Mouse (Mus musculus) intestine, embryonic 16.5 days (tissue): ENCODE results near the gene Macf1. TPM values are rescaled to one million over a fixed set of nuclear protein-coding genes. Genes with fewer than 3 reads are reported as not detected.
A peak's percentile ranks its signal among the peaks of the same experiment; 100 is the strongest.

ENCODE experiments used
- ATAC-seq: fragments of 200-750 bp; cut with Nextera tagmentation; 2 replicates; pipeline ENCODE4 v1.8.0; 2017; ENCODE audit warnings: moderate TSS enrichment, moderate library complexity
- H3K27ac ChIP-seq: fragments of 300-500 bp; sonication (generic); 2 replicates; pipeline ENCODE4 v1.5.1; 2014; ENCODE audit warnings: mild to moderate bottlenecking, low read length
- H3K27me3 ChIP-seq: fragments of 300-500 bp; sonication (generic); replicated peaks from 2 replicates; pipeline ENCODE4 v1.6.1; 2014; ENCODE audit warnings: low read length, control low read depth, mixed read lengths; ENCODE audit not compliant: control insufficient read depth, insufficient read depth
- H3K36me3 ChIP-seq: fragments of 300-500 bp; sonication (generic); 2 replicates; pipeline ENCODE4 v1.6.1; 2014; ENCODE audit warnings: low read length, control low read depth; ENCODE audit not compliant: control insufficient read depth, insufficient read depth
- H3K4me1 ChIP-seq: fragments of 300-500 bp; sonication (generic); 2 replicates; pipeline ENCODE4 v1.6.1; 2014; ENCODE audit warnings: low read length, control low read depth, mixed read lengths; ENCODE audit not compliant: control insufficient read depth, insufficient read depth
- H3K4me2 ChIP-seq: fragments of 300-500 bp; sonication (generic); 2 replicates; pipeline ENCODE4 v1.6.1; 2014; ENCODE audit warnings: low read depth, low read length, control low read depth
- H3K4me3 ChIP-seq: fragments of 300-500 bp; sonication (generic); 2 replicates; pipeline ENCODE4 v1.5.1; 2014; ENCODE audit warnings: mild to moderate bottlenecking, low read length
- H3K9ac ChIP-seq: fragments of 300-500 bp; sonication (generic); 2 replicates; pipeline ENCODE4 v1.6.1; 2014; ENCODE audit warnings: low read depth, low read length
- H3K9me3 ChIP-seq: fragments of 300-500 bp; sonication (generic); 2 replicates; pipeline ENCODE4 v1.6.1; 2016; ENCODE audit warnings: low read length, control low read depth; ENCODE audit not compliant: control insufficient read depth
- WGBS: fragments of 180-500 bp; shearing (Covaris S2); extraction: QIAGEN DNeasy Blood & Tissue Kit; methylation state at CpG from one replicate; pipeline ENCODE4 v1.1.7; 2014; 5-methylcytosine and 5-hydroxymethylcytosine counted together
- polyA plus RNA-seq: library from polyadenylated mRNA; unstranded; fragments of >200 nt; fragmentation: Nextera tagmentation; extraction: Ambion mirVana; gene quantifications from 2 replicates; pipeline ENCODE4 v1.2.1, GENCODE M21; 2015

The Macf1 gene
- polyA plus RNA-seq, 1 experiment from 2014 or later = 19.7 TPM

DNA sequence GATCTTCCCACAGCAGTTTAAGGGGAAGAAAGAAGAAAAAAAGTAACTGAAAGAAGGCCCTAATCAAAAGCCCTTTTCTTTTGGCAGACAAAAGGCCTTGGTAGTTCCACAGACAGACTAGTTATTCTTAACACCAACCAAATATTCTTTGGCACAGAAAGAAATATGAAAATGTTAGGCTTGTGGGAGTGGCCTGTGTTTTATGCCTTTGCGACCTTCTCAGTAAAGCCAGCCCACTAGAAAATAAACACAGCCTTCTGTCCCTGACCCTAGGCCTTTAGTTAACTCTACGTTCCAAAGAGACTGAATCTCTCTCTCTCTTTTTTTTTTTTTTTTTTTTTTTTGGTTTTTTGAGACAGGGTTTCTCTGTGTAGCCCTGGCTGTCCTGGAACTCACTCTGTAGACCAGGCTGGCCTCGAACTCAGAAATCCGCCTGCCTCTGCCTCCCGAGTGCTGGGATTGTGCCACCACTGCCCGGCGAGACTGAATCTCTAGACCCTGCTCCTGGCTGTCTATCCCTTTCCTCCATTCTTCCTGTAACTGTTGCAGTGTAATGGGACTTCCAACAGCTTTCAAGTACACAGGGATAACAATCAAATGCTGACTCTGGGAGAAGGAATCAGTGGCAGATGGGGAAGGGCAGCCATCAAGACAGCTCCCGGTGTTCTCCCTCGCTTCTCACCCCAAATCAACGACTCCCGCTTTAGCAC lies 85.5 kb downstream of the Macf1 start:
- H3K27me3 ChIP-seq = no peaks in the 10 kb centered on the region
- H3K27ac ChIP-seq = no peak overlapping the region
- no peak overlapping the region for H3K9ac ChIP-seq
- no peak overlapping the region for H3K4me3 ChIP-seq
- peaks cover 14% of the 10 kb centered on the region for H3K4me1 ChIP-seq
- no peaks in the 10 kb centered on the region for H3K36me3 ChIP-seq
- no peak overlapping the region for H3K4me2 ChIP-seq
- H3K9me3 ChIP-seq = no peaks in the 10 kb centered on the region
- WGBS = 72% methylated on average over 11 of the region's 11 CpGs
- ATAC-seq = no peak

DNA sequence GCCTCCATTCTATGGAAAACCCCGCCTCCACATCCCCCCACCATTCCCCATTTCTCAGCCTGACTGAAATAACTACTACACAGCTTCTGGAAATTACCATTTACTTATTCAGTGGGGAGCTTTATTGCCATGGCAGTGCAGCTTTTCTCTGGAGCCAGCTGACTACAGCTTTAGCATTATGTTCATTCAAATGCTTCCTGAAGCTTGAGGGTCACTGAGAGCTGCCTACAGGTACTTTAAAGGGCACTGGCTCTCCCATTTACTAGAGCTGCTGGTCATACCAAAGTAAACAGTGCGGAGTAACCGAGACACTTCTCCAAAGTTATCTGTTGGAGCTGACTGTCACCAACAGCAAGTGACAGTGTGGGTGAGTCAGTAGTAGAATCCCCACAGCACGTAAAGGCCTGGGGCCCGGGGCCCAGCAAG lies 89.8 kb downstream of the Macf1 start:
- Histone ChIP-seq H3K9me3 (no peaks in the 10 kb centered on the region), H3K4me2 (no peak overlapping the region; the same call in 1 of the 2 replicates), H3K4me3 (no peak overlapping the region), H3K27me3 (no peaks in the 10 kb centered on the region), H3K9ac (0 out of 2 replicates have a peak overlapping the region, but pooled peaks have one; percentile 25), H3K27ac (peak overlapping the region; percentile 75), H3K36me3 (no peaks in the 10 kb centered on the region), H3K4me1 (peaks cover 18% of the 10 kb centered on the region)
- ATAC-seq = no peak
- 46% methylated on average over 5 of the region's 5 CpGs for WGBS

DNA sequence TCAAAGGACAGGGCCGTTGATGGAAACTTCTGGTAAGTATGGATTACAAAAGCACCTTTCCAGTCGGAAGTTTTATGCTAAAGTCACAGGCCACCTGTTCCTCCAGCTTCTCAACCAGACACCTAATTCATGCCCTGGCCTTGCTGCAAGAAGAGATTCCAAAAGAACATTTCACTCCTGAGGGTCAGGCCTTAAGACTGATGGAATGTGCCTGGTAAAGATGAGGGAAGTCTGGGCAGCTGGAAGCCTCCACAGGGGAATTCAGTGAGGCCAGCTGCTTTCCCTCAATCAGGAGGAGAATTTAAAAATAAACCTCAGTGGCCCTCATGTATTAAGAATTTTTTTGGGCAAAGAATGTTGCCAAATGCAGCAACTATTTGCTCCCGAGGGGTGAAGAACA lies 90.5 kb downstream of the Macf1 start:
- Histone ChIP-seq H3K9me3 (no peaks in the 10 kb centered on the region), H3K4me1 (peaks cover 18% of the 10 kb centered on the region), H3K4me2 (no peak overlapping the region), H3K9ac (no peak overlapping the region), H3K27me3 (no peaks in the 10 kb centered on the region), H3K36me3 (no peaks in the 10 kb centered on the region), H3K4me3 (no peak overlapping the region), H3K27ac (0 out of 2 replicates have a peak overlapping the region, but pooled peaks have one; percentile 6)
- 43% methylated on average over 3 of the region's 3 CpGs for WGBS
- no peak for ATAC-seq

DNA sequence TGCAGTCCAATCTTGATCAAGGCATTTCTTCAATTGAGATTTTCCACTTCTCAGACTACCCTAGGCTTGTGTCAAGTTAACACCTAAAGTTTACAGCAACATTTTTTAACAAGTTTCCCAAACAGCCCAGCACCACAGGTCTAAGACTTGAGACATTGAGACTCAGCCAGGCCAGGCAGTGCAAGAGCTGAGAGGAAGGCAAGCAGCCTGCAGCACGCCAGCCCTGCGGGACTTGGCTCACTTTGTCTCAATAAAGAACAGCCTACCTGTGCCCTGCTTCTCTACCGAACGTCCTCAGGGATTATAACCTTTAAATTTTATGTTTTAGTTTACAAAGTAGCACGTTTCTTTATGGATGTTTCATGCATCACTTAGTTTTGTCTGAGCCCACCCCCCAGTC lies 92.1 kb downstream of the Macf1 start:
- Histone ChIP-seq H3K4me1 (peaks cover 18% of the 10 kb centered on the region), H3K27ac (no peak overlapping the region), H3K4me3 (no peak overlapping the region), H3K36me3 (no peaks in the 10 kb centered on the region), H3K9ac (no peak overlapping the region), H3K4me2 (no peak overlapping the region), H3K27me3 (no peaks in the 10 kb centered on the region), H3K9me3 (no peaks in the 10 kb centered on the region)
- no peak for ATAC-seq
- WGBS = 72% methylated on average over 5 of the region's 5 CpGs

DNA sequence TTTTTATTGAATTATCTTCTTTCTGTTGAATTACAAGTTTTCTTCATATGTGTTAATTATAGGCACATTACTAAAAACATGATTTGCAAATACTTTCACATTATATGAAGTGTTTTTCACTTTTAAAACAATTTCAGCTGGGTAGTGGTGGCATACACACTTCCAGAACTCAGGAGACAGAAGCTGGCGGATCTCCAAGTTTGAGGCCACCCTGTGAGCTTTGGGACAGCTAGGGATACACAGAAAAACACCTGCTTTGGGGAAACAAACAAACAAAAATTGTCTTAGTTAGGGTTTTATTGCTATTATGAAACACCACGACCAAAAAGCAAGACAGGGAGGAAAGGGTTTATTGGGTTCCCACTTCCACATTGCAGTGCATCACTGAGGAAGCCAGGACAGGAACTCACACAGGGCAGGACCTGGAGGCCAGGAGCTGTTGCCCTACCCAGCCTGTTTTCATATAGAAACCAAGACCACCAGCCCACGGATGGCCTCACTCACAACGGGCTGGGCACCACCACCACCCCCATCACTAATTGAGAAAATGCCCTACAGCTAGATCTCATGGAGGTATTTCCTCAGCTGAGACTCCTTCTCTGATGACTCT lies 93.0 kb downstream of the Macf1 start:
- Histone ChIP-seq H3K4me1 (peaks cover 18% of the 10 kb centered on the region), H3K4me2 (no peak overlapping the region), H3K9me3 (no peaks in the 10 kb centered on the region), H3K27ac (no peak overlapping the region), H3K27me3 (no peaks in the 10 kb centered on the region), H3K4me3 (no peak overlapping the region), H3K9ac (no peak overlapping the region), H3K36me3 (no peaks in the 10 kb centered on the region)
- no peak for ATAC-seq
- WGBS = 61% methylated on average over 4 of the region's 4 CpGs

DNA sequence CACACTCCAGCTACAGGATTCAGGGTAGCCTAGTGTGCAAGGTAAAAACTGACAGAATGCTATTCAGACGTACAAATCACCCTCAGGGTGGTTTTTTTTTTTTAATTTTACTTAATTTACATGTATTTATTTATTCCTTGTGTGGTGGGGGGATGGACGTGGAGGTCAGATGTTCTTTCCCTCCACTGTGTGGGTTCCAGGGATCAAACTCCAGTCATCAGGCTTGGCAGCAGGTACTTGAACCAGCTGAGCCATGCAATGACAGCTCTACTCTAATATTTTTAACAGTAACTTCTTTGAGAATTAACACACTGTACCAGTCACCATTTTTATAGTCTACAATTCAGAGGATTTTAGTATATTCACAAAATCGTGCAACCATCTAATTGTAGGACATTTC lies 94.7 kb downstream of the Macf1 start:
- H3K4me2 ChIP-seq = no peak overlapping the region
- no peak overlapping the region for H3K4me3 ChIP-seq
- no peak overlapping the region for H3K27ac ChIP-seq
- H3K4me1 ChIP-seq = peaks cover 12% of the 10 kb centered on the region
- H3K9ac ChIP-seq = no peak overlapping the region
- H3K27me3 ChIP-seq = no peaks in the 10 kb centered on the region
- WGBS = 68% methylated on average over 3 of the region's 3 CpGs
- no peaks in the 10 kb centered on the region for H3K9me3 ChIP-seq
- no peaks in the 10 kb centered on the region for H3K36me3 ChIP-seq
- ATAC-seq = no peak

DNA sequence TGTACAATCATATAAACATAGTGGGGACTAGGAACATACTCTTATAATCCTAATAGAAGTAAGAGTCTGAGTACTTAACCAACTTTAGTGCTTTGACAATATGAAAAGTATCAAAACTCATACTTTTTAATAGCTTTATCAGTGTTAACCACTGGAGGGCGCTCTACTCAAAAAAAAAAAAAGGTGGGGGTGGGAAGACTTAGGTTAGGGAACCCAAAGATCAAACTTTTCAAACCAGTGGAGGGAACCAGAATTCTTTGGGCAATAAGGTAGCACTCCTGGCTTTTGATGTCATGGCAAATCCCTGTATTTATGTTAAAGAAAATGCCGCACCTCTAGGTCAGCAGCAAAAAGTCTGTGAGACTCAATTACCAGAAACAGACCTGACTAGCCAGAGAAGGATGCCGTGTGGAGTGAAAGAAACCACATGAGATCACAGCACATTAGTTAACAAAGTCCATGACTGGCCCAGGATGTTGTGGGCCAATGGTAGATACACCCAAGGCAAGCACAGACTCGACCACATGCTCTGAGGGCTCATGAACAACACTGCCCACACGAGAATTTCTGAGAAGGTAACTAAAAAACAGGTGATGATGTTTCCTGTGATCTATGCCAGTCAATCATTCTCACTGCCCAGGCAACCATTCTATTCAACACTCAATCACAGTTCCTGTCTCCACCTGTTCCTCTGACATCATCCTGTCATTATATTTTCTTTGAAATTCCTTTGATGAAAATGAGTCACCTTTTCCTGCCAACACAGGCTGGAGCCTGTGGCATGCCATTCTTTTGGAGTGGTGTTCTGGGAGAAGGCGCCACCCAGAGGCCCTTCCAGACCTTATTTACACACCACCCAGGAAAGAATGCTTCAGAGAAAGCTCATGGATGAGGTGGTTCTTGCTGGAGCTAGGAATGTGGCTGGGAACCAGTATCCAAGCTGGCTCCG lies 95.5 kb downstream of the Macf1 start:
- H3K36me3 ChIP-seq = no peaks in the 10 kb centered on the region
- H3K4me1 ChIP-seq = peaks cover 6% of the 10 kb centered on the region; the same call in 1 of the 2 replicates
- no peak overlapping the region for H3K4me2 ChIP-seq
- no peaks in the 10 kb centered on the region for H3K27me3 ChIP-seq
- peak; percentile 56; the same call in 1 of the 2 replicates for ATAC-seq
- H3K4me3 ChIP-seq = no peak overlapping the region
- no peak overlapping the region for H3K27ac ChIP-seq
- no peaks in the 10 kb centered on the region for H3K9me3 ChIP-seq
- 29% methylated on average over 7 of the region's 7 CpGs for WGBS
- H3K9ac ChIP-seq = no peak overlapping the region

DNA sequence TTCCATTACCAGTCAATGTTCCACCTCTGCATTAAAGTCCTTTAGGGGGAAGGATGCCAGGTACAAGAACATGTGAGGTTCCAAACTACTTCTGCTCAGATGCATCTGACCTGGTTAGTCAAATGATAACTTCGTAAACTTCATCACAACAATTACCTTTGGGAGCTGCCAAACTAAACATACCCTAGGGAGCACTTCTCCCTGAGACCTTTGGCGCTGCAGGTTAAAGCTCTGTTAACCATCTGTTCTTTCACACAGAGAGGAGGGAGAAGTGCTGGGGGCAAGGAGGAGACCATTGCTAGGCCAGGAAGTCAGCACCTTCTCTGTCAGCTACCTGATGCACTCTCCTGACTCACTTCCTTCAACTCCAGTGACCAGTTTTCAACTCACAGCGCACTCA lies 96.5 kb downstream of the Macf1 start:
- no peak overlapping the region for H3K9ac ChIP-seq
- WGBS = 87% methylated on average over 3 of the region's 3 CpGs
- H3K4me2 ChIP-seq = no peak overlapping the region
- no peaks in the 10 kb centered on the region for H3K9me3 ChIP-seq
- no peaks in the 10 kb centered on the region for H3K27me3 ChIP-seq
- no peaks in the 10 kb centered on the region for H3K4me1 ChIP-seq
- H3K27ac ChIP-seq = no peak overlapping the region
- H3K4me3 ChIP-seq = no peak overlapping the region
- no peak for ATAC-seq
- H3K36me3 ChIP-seq = no peaks in the 10 kb centered on the region

DNA sequence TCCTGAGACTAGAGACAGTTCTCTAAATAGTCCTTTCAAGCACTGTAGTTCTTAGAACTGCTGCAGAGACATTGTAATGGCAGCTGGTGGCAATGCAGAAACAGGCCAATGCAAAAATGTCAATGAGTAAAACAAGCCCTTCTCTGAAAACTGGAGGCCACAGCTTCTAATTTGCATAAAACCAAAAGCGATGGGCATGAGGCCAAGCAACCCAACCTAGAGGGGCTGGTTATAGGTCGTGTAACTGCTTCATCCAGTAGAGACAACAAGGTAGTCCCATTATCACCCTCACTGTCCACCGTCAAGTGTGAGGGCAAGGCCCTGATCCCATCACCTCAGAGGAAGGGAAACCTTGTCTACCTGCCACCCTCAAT lies 99.5 kb downstream of the Macf1 start:
- no peak for ATAC-seq
- Histone ChIP-seq H3K4me2 (no peak overlapping the region), H3K27me3 (no peaks in the 10 kb centered on the region), H3K36me3 (no peaks in the 10 kb centered on the region), H3K9ac (no peak overlapping the region), H3K9me3 (no peaks in the 10 kb centered on the region), H3K4me3 (no peak overlapping the region), H3K4me1 (no peaks in the 10 kb centered on the region), H3K27ac (peak overlapping the region; percentile 23; the same call in 1 of the 2 replicates)
- 70% methylated on average over 3 of the region's 3 CpGs for WGBS
